Mouse (Mus musculus): ENCODE data around the gene Eng. TPM values are rescaled to one million over a fixed set of nuclear protein-coding genes. Genes with fewer than 3 reads are reported as not detected.

Eng gene
- 87.1 and 149 TPM in 2 replicates for polyA plus RNA-seq (2016; fragmentation: Nextera tagmentation; extraction: Ambion mirVana)

GRCm38 (mm10) chr2:32646379-32647056 lies at the start of gene Eng:
Gene Eng (plus strand): TSS chr2:32646595.
- Histone ChIP-seq H3K27ac (peak within 1 kb of the TSS; percentile 87), H3K27me3 (ENCODE audit: insufficient read depth, poor library complexity, severe bottlenecking) (no peaks in the 10 kb centered on the region), H3K4me1 (peaks cover 54% of the 10 kb centered on the region), H3K36me3 (no peaks in the 10 kb centered on the region), H3K4me3 (peak within 1 kb of the TSS; percentile 54), H3K9me3 (no peaks in the 10 kb centered on the region)
- WGBS = 42% methylated on average over 31 of the region's 31 CpGs
- DNase-seq (ENCODE audit: low spot score) = no peak

DNA sequence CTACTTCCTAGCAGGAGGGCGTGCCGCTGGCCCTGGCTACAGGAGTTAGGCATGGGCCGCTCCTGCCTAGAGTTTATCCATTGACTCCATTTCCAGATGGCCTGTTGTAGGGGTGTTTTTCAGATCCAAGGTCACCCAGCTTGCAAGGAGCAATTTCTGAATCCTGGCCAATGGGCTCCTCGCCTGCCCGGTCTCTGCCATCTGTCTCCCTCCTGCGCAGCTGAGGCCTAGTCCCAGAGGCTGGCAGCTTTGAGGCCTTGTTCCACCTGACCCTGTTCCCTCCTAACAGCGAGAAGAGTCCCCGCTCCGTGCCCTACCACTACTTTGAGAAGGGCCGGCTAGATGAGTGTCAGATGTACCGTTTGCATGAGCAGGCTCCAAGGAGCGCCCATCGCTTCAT lies 49.7 kb upstream of the Eng start:
- Histone ChIP-seq H3K4me3 (no peak overlapping the region), H3K9me3 (no peaks in the 10 kb centered on the region), H3K27ac (no peak overlapping the region), H3K27me3 (ENCODE audit: insufficient read depth, poor library complexity, severe bottlenecking) (no peaks in the 10 kb centered on the region), H3K36me3 (peaks cover 65% of the 10 kb centered on the region), H3K4me1 (peaks cover 9% of the 10 kb centered on the region)
- DNase-seq (ENCODE audit: low spot score) = no peak
- WGBS = 95% methylated on average over 13 of the region's 13 CpGs

DNA sequence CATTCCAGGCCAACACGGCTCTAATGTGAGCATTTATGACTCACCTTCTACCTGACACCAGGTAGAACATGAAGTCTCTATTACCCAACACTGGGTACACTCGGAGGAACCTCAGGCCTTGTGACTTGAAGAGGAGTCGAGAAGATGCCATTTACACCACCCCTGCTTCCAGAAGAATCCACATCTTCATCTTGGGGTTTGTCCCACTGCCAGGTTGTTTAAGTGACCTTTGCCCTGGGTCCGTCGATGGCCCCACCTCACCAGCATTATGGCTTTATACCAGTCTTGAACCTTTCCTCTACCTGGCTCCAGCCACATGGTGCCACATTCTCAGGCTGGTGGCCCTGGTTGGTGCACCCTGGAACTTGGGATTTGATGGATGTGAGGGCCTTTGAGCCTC lies 49.1 kb upstream of the Eng start:
- WGBS = 89% methylated on average over 5 of the region's 5 CpGs
- Histone ChIP-seq H3K27me3 (ENCODE audit: insufficient read depth, poor library complexity, severe bottlenecking) (no peaks in the 10 kb centered on the region), H3K27ac (no peak overlapping the region), H3K36me3 (peaks cover 63% of the 10 kb centered on the region), H3K4me3 (no peak overlapping the region), H3K9me3 (no peaks in the 10 kb centered on the region), H3K4me1 (peaks cover 15% of the 10 kb centered on the region)
- DNase-seq (ENCODE audit: low spot score) = no peak

- Histone ChIP-seq H3K36me3 (peaks cover 58% of the 10 kb centered on the region), H3K9me3 (no peaks in the 10 kb centered on the region)
Measured at GRCm38 (mm10) chr2:32597699-32598098, 48.7 kb upstream of the Eng start.

DNA sequence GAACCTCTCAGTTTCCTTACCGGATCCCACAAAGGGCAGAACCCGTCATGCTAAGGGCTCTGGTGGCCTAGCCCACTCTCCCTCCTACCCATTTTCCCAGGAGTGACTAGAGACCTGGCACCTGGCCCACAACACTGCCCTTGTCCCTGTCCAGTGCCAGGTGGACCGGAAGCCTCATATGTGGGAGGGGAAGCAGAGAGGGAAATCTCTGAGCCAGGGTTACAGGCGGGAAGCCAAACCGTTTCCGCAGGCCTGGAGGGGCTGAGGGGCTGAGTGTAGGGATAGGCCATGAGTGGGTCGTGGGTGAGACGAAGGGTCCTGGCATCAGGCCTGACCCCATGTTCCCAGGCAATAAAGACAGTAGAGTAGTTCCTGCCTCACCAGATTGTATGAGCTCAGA lies 47.9 kb upstream of the Eng start:
- Histone ChIP-seq H3K27ac (no peak overlapping the region), H3K4me1 (peaks cover 21% of the 10 kb centered on the region), H3K27me3 (ENCODE audit: insufficient read depth, poor library complexity, severe bottlenecking) (no peaks in the 10 kb centered on the region), H3K9me3 (no peaks in the 10 kb centered on the region), H3K36me3 (peaks cover 54% of the 10 kb centered on the region), H3K4me3 (no peak overlapping the region)
- no peak for DNase-seq (ENCODE audit: low spot score)
- 82% methylated on average over 8 of the region's 8 CpGs for WGBS

More at GRCm38 (mm10) chr2:32597699-32598098, 48.7 kb upstream of the Eng start:
- no peak overlapping the region for H3K27ac ChIP-seq
- DNase-seq (ENCODE audit: low spot score) = no peak
- no peak overlapping the region for H3K4me3 ChIP-seq
- 89% methylated on average over 5 of the region's 5 CpGs for WGBS
- H3K4me1 ChIP-seq = peaks cover 19% of the 10 kb centered on the region
- H3K27me3 ChIP-seq (ENCODE audit: insufficient read depth, poor library complexity, severe bottlenecking) = no peaks in the 10 kb centered on the region

DNA sequence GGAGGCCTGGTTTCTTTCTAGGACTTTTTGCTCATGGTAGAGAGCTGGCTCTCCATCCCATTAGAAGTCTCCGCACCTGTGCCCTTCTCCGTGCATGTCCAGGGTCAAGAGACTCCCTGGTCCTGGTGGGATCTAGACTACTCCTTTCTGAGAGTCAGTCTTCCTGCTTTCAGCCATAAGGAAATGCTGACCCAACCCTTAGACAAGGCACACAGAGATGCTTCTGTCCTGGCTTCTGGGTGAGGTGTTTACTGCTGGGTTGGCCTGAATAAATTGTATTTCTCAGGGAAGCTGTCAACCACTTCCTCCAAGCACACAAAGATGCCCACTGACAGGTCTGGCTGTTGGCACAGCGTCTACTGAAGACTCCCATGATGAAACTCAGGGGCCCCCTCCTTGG lies 47.0 kb upstream of the Eng start, which contains the start of gene St6galnac6:
Gene St6galnac6, plus strand, starts transcription at position 301 of the 400 bp plus-strand sequence.
- Histone ChIP-seq H3K27me3 (ENCODE audit: insufficient read depth, poor library complexity, severe bottlenecking) (no peaks in the 10 kb centered on the region), H3K27ac (no peak within 1 kb of the TSS), H3K9me3 (no peaks in the 10 kb centered on the region), H3K4me3 (no peak within 1 kb of the TSS), H3K36me3 (peaks cover 46% of the 10 kb centered on the region), H3K4me1 (peaks cover 24% of the 10 kb centered on the region)
- DNase-seq (ENCODE audit: low spot score) = no peak
- WGBS = 91% methylated on average over 3 of the region's 3 CpGs

- H3K4me1 ChIP-seq = peaks cover 26% of the 10 kb centered on the region
- H3K36me3 ChIP-seq = peaks cover 25% of the 10 kb centered on the region
- peak overlapping the region; percentile 71 for H3K27ac ChIP-seq
- no peak for DNase-seq (ENCODE audit: low spot score)
- H3K9me3 ChIP-seq = no peaks in the 10 kb centered on the region
- H3K4me3 ChIP-seq = no peak overlapping the region
- H3K27me3 ChIP-seq (ENCODE audit: insufficient read depth, poor library complexity, severe bottlenecking) = no peaks in the 10 kb centered on the region
- WGBS = 38% methylated on average over 8 of the region's 8 CpGs
Measured at GRCm38 (mm10) chr2:32601417-32602065, 44.9 kb upstream of the Eng start.

DNA sequence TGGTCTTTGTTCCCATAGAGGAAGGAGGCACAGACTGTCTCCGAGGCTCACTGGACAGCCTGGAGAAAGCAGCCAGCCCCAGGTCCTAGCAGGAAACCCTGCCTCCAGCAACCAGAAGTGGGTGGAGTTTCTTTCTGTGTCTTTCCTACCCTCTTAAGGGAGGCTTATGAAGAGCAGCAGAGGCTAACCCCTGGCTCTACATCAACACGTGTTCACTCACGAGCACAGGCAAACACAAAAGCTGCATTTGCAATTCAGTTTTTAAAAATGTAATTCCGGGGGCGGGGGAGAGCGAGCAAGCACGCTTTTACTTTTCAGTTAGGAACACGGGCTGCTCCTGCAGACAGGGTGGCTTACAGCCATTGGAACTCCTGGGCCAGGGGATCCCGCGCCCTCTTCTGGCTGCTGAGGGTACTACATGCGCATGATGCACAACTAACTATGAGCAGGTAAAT lies 43.8 kb upstream of the Eng start:
- whole genome bisulfite sequencing = 2% methylated on average over 11 of the region's 11 CpGs
- Histone ChIP-seq H3K27ac (peak overlapping the region; percentile 82), H3K36me3 (peaks cover 14% of the 10 kb centered on the region), H3K27me3 (ENCODE audit: insufficient read depth, poor library complexity, severe bottlenecking) (no peaks in the 10 kb centered on the region), H3K4me1 (peaks cover 37% of the 10 kb centered on the region), H3K9me3 (no peaks in the 10 kb centered on the region), H3K4me3 (peak overlapping the region; percentile 53)
- DNase-seq (ENCODE audit: low spot score) = peak; percentile 91

GRCm38 (mm10) chr2:32604631-32605030 lies 41.8 kb upstream of the Eng start:
- no peak overlapping the region for H3K27ac ChIP-seq
- no peak overlapping the region for H3K4me3 ChIP-seq
- 27% methylated on average over 10 of the region's 10 CpGs for WGBS

DNA sequence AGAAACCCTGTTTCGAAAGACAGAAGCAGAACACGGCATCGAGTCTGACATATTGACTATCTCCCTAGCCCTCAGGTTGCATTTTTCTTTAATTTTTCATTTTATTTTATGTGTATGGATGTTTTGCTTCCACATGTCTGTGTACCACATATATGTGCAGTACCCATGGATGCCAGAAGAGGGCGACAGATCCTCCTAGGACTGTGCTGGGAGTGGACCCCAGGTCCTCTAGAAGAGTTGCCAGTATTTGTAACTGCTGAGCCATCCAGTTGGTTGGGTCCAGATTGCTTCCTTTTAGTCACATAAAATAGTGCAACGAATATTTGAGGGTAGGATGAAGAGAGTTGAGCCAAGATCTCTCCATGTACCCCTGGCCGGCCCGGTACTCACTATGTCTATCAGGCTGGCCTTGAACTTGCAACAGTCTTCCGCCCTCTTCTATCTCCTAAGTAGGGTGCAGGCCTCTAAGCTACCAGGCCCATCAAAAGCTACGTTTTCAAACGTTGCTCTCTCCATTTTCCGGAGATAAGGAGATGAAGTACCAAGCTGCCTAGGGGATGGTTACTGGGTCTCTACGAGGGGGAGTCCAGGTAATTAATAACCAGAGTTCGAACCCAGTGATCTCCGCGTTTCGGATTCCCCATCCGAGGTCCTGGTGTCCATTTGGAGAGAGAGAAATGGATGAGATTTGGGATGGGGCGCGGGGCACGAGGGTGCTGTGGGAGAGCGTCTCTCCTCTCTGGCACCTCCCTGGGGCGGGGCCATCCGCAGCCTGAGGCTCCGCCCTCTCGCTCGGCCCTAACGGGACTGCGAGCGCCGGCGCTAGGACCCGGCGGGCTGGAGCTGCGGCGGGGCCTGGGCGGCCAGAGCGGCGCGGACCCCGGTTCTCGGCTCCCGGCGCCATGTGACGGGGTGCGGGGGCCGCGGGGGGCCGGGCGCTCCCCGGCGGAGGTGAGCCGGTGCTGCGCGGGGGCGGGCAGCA lies 39.9 kb upstream of the Eng start:
- Histone ChIP-seq H3K27me3 (ENCODE audit: insufficient read depth, poor library complexity, severe bottlenecking) (no peaks in the 10 kb centered on the region), H3K36me3 (no peaks in the 10 kb centered on the region), H3K4me1 (peaks cover 67% of the 10 kb centered on the region), H3K4me3 (peak overlapping the region; percentile 82), H3K9me3 (no peaks in the 10 kb centered on the region), H3K27ac (peak overlapping the region; percentile 94)
- DNase-seq (ENCODE audit: low spot score) = peak; percentile 92
- WGBS = 11% methylated on average over 51 of the region's 55 CpGs

More at GRCm38 (mm10) chr2:32604631-32605030, 41.8 kb upstream of the Eng start:
- peaks cover 54% of the 10 kb centered on the region for H3K4me1 ChIP-seq
- no peaks in the 10 kb centered on the region for H3K9me3 ChIP-seq
- no peaks in the 10 kb centered on the region for H3K27me3 ChIP-seq (ENCODE audit: insufficient read depth, poor library complexity, severe bottlenecking)
- H3K36me3 ChIP-seq = 0 out of 2 replicates have a peak, but pooled peaks cover 2% of the 10 kb centered on the region
- peak; percentile 73 for DNase-seq (ENCODE audit: low spot score)

- DNase-seq (ENCODE audit: low spot score) = peak; percentile 86
- no peaks in the 10 kb centered on the region for H3K27me3 ChIP-seq (ENCODE audit: insufficient read depth, poor library complexity, severe bottlenecking)
- H3K27ac ChIP-seq = peak overlapping the region; percentile 94
- H3K4me3 ChIP-seq = peak overlapping the region; percentile 82
- peaks cover 4% of the 10 kb centered on the region for H3K36me3 ChIP-seq
- 5% methylated on average over 34 of the region's 34 CpGs for WGBS
- H3K9me3 ChIP-seq = no peaks in the 10 kb centered on the region
- peaks cover 67% of the 10 kb centered on the region for H3K4me1 ChIP-seq
Measured at GRCm38 (mm10) chr2:32607262-32607947, 39.0 kb upstream of the Eng start.

GRCm38 (mm10) chr2:32608141-32608777 lies 38.1 kb upstream of the Eng start:
- H3K27ac ChIP-seq = peak overlapping the region; percentile 94
- 4% methylated on average over 25 of the region's 25 CpGs for WGBS
- no peaks in the 10 kb centered on the region for H3K9me3 ChIP-seq
- H3K4me1 ChIP-seq = peaks cover 64% of the 10 kb centered on the region
- H3K4me3 ChIP-seq = peak overlapping the region; percentile 82
- peak; percentile 96 for DNase-seq (ENCODE audit: low spot score)
- H3K27me3 ChIP-seq (ENCODE audit: insufficient read depth, poor library complexity, severe bottlenecking) = no peaks in the 10 kb centered on the region
- peaks cover 9% of the 10 kb centered on the region for H3K36me3 ChIP-seq

Measured in heart, embryonic 10.5 days (tissue).